Mouse (Mus musculus): ENCODE data around the gene Slc12a6. TPM values are rescaled to one million over a fixed set of nuclear protein-coding genes. Genes with fewer than 3 reads are reported as not detected.

Gene Slc12a6
- polyA plus RNA-seq, 1 experiment from 2014 or later = 9.7 TPM

- Histone ChIP-seq H3K27me3 (replicated peaks; ENCODE audit: low read depth, poor library complexity, severe bottlenecking) (no peaks in the 10 kb centered on the region), H3K36me3 (replicated peaks) (peaks cover 51% of the 10 kb centered on the region), H3K4me1 (no peaks in the 10 kb centered on the region), H3K27ac (replicated peaks) (no peak overlapping the region), H3K4me3 (no peak overlapping the region), H3K9me3 (no peaks in the 10 kb centered on the region)
- 90% methylated on average over 7 of the region's 7 CpGs for WGBS
- DNase-seq (ENCODE audit: low spot score) = no peak
Measured at GRCm38 (mm10) chr2:112353685-112354455, 88.2 kb downstream of the Slc12a6 start.

- WGBS = 82% methylated on average over 2 of the region's 2 CpGs
- Histone ChIP-seq H3K27me3 (replicated peaks; ENCODE audit: low read depth, poor library complexity, severe bottlenecking) (no peaks in the 10 kb centered on the region), H3K27ac (replicated peaks) (no peak overlapping the region), H3K9me3 (no peaks in the 10 kb centered on the region), H3K36me3 (replicated peaks) (peaks cover 85% of the 10 kb centered on the region), H3K4me3 (no peak overlapping the region), H3K4me1 (no peaks in the 10 kb centered on the region)
- no peak for DNase-seq (ENCODE audit: low spot score)
Measured at GRCm38 (mm10) chr2:112359611-112360010, 94.0 kb downstream of the Slc12a6 start.

- WGBS = 93% methylated on average over 12 of the region's 12 CpGs
Measured at GRCm38 (mm10) chr2:112360012-112360780, 94.6 kb downstream of the Slc12a6 start.

DNA sequence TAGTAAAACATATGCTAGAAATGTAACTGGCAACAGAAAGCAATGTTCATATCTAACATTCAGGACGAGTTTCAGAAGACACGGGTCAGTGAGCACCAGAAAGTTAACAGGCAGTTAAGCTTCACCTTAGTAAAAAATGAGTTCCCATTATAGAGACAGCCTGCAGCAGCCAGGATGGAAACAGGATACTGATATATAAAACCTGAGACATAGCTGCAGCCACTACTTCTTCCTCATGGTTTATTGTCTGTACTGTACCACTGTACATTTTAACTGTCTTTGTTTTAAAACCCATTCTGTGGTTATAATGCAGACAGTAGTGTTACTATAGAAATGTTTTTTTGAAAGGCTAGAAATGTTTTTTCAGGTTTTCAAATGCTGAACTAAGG is 95.2 kb downstream of the Slc12a6 start:
- Histone ChIP-seq H3K27ac (replicated peaks) (no peak overlapping the region), H3K36me3 (replicated peaks) (peaks cover 91% of the 10 kb centered on the region), H3K9me3 (no peaks in the 10 kb centered on the region), H3K4me1 (no peaks in the 10 kb centered on the region), H3K4me3 (no peak overlapping the region), H3K27me3 (replicated peaks; ENCODE audit: low read depth, poor library complexity, severe bottlenecking) (no peaks in the 10 kb centered on the region)
- 86% methylated on average over 2 of the region's 2 CpGs for WGBS
- DNase-seq (ENCODE audit: low spot score) = no peak

More at GRCm38 (mm10) chr2:112360012-112360780, 94.6 kb downstream of the Slc12a6 start:
- DNase-seq (ENCODE audit: low spot score) = no peak
- H3K27ac ChIP-seq (replicated peaks) = no peak overlapping the region
- no peak overlapping the region for H3K4me3 ChIP-seq
- H3K36me3 ChIP-seq (replicated peaks) = peaks cover 89% of the 10 kb centered on the region
- H3K9me3 ChIP-seq = no peaks in the 10 kb centered on the region
- no peaks in the 10 kb centered on the region for H3K27me3 ChIP-seq (replicated peaks; ENCODE audit: low read depth, poor library complexity, severe bottlenecking)
- H3K4me1 ChIP-seq = no peaks in the 10 kb centered on the region

DNA sequence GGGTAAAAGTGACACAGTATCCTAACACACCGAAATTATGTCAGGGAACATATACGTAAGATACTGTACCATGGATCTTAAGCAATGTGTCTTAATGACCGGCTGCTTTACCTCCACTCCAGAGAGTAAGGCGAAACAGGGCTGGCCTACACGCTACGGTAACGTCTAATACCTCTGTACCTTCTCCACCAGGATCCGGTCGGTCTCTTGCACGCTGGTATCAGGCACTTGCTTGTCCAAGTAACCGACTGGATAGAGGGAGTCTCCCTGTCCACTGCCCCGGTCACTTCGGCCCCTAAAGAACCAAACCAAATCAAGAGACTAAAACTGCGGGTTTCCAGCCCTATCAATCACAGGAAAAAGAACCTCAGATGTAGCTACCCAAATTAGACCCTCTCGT is 101.6 kb downstream of the Slc12a6 start:
- H3K27ac ChIP-seq (replicated peaks) = peak overlapping the region; percentile 89

DNA sequence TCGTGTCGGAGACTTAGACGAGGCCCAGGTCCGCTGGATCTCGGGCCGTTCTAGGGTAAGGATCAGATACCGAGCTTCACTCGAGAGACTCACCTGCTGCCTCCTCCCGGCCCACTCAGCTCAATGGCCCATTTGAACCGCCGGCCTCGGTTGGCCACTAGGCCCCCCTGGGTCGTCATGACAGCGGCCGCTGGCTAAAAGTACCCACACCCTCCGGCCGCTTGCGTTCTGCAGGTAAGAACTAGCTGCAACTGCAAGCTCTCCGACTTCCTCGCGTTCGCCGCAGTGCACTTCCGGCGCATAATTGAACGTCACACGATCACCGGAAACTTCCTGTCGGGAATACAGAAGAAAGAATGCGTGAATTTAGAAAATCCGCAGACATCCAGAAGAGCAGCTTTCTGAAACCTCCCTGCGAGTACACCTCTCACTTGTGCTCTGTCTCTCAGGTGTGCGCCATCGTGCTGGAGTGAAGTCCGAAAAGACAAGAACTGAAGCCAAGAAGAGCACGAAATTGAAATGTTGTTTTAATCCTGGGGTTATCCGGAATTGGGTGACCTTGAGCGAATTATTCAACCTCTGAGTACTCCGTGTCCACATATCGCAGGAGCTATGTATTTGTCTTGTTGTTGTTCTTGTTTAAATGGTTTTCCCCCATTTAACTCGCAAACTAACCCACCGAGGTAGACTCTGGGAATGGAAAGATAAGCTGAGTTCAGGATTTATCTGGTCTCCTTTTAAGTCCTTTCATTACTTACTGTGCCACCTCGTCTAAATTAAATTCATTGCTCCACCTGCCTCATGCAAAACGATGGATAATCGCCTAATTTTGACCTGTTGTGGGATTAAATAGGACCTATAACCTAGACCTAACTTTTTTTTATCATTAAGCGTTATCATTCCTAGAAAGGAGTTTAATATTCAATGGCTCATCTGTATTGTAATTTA is 102.4 kb downstream of the Slc12a6 start, which contains the start of gene Emc4:
Gene Emc4, minus strand, starts transcription at position 302 of the 948 bp plus-strand sequence.
- DNase-seq (ENCODE audit: low spot score) = peak; percentile 93
- H3K27me3 ChIP-seq (replicated peaks; ENCODE audit: low read depth, poor library complexity, severe bottlenecking) = no peaks in the 10 kb centered on the region
- WGBS = 2% methylated on average over 46 of the region's 46 CpGs
- peaks cover 23% of the 10 kb centered on the region for H3K36me3 ChIP-seq (replicated peaks)
- H3K4me1 ChIP-seq = peaks cover 20% of the 10 kb centered on the region
- peak within 1 kb of the TSS; percentile 89 for H3K27ac ChIP-seq (replicated peaks)
- peak within 1 kb of the TSS; percentile 94 for H3K4me3 ChIP-seq
- no peaks in the 10 kb centered on the region for H3K9me3 ChIP-seq

More for the DNA sequence above, 101.6 kb downstream of the Slc12a6 start:
- no peaks in the 10 kb centered on the region for H3K27me3 ChIP-seq (replicated peaks; ENCODE audit: low read depth, poor library complexity, severe bottlenecking)
- H3K9me3 ChIP-seq = no peaks in the 10 kb centered on the region
- WGBS = 22% methylated on average over 15 of the region's 15 CpGs
- peaks cover 20% of the 10 kb centered on the region for H3K4me1 ChIP-seq
- DNase-seq (ENCODE audit: low spot score) = peak; percentile 11
- peak overlapping the region; percentile 94 for H3K4me3 ChIP-seq
- H3K36me3 ChIP-seq (replicated peaks) = peaks cover 29% of the 10 kb centered on the region

- H3K4me3 ChIP-seq = no peak overlapping the region
- H3K27me3 ChIP-seq (replicated peaks; ENCODE audit: low read depth, poor library complexity, severe bottlenecking) = no peaks in the 10 kb centered on the region
- peaks cover 20% of the 10 kb centered on the region for H3K4me1 ChIP-seq
- 76% methylated on average over 5 of the region's 5 CpGs for WGBS
- peaks cover 4% of the 10 kb centered on the region for H3K36me3 ChIP-seq (replicated peaks)
- no peak for DNase-seq (ENCODE audit: low spot score)
- no peak overlapping the region for H3K27ac ChIP-seq (replicated peaks)
- no peaks in the 10 kb centered on the region for H3K9me3 ChIP-seq
Measured at GRCm38 (mm10) chr2:112369941-112370340, 104.3 kb downstream of the Slc12a6 start.

- no peaks in the 10 kb centered on the region for H3K9me3 ChIP-seq
- H3K27ac ChIP-seq (replicated peaks) = no peak overlapping the region
- WGBS = 62% methylated on average over 4 of the region's 4 CpGs
- no peaks in the 10 kb centered on the region for H3K27me3 ChIP-seq (replicated peaks; ENCODE audit: low read depth, poor library complexity, severe bottlenecking)
- no peak overlapping the region for H3K4me3 ChIP-seq
- no peak for DNase-seq (ENCODE audit: low spot score)
- H3K36me3 ChIP-seq (replicated peaks) = no peaks in the 10 kb centered on the region
- H3K4me1 ChIP-seq = peaks cover 7% of the 10 kb centered on the region; the same call in 1 of the 2 replicates
Measured at GRCm38 (mm10) chr2:112373141-112373540, 107.5 kb downstream of the Slc12a6 start.

DNA sequence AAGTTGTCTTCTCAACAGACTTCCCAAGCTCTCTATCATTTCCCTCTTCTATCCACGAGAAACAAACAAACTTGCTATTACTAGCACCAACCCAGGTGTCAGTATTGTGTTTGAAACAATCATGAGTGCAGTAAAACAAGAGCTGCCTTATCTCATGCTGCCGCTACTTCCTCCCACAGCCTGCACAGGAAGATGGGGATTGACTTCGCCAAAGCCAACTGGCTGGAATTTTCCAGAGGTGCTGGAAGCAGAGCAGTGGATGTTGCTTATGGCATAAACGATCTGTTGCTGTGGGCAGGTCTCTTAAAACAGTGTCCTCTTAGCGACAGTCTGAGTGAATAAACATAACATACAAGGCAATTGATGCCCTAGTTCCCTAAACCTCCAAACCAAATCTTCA is 109.0 kb downstream of the Slc12a6 start:
- no peak for DNase-seq (ENCODE audit: low spot score)
- WGBS = 64% methylated on average over 5 of the region's 5 CpGs
- H3K4me1 ChIP-seq = no peaks in the 10 kb centered on the region

DNA sequence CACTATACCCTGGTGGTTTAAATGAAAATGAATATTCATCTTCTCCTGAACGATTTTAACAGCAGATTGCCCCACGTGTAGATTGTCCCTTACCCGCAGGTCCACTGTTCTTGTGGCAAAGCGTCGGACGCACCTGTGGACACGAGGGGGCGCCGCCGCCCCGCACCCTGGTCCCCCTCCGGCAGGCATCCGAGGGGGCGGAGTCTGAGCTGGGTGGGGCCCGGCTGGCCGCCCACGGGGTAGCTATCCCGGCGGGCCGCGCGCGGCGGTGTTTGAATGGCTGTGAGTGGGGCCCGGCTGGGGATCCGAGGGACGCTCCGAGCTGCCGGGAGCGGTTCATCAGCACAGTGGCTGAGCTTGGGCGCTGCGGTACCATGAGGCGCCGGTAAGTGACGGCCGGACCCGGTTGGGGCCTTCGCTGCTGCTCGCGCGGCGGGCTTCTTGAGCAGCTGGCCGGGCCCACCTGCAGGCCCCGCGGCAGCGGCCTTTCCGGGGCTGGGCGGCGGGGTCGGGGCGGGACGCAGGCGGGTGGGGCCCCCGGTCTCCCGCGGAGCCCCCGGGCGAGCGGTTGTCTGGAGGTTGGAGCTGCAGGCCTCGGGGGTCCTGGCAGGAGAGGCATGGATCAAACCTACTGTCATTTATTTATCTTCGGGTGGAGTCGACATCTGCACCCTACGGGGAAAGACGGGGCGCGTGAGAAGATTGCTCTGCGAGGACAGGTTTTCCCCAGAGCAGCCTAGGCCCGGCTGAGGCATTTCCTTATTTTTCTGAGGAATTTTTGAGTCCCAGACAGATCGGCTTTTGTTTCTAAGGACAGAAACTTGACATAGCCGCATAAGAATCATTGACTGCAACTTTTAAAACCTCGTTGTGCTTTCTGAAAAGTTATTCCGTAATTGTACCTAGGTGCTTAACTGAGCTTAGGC is 113.6 kb downstream of the Slc12a6 start, which contains the start of gene Katnbl1:
Gene Katnbl1, plus strand, starts transcription at position 239 of the 926 bp plus-strand sequence.
- no peaks in the 10 kb centered on the region for H3K27me3 ChIP-seq (replicated peaks; ENCODE audit: low read depth, poor library complexity, severe bottlenecking)
- peaks cover 10% of the 10 kb centered on the region for H3K4me1 ChIP-seq
- peak within 1 kb of the TSS; percentile 98 for H3K4me3 ChIP-seq
- under 1% methylated on average over 72 of the region's 72 CpGs for WGBS
- H3K36me3 ChIP-seq (replicated peaks) = peaks cover 7% of the 10 kb centered on the region; the same call in 1 of the 2 replicates
- H3K27ac ChIP-seq (replicated peaks) = peak within 1 kb of the TSS; percentile 97
- peak; percentile 96 for DNase-seq (ENCODE audit: low spot score)
- H3K9me3 ChIP-seq = no peaks in the 10 kb centered on the region

More for the DNA sequence above, 109.0 kb downstream of the Slc12a6 start:
- Histone ChIP-seq H3K4me3 (no peak overlapping the region), H3K9me3 (no peaks in the 10 kb centered on the region), H3K27ac (replicated peaks) (no peak overlapping the region), H3K36me3 (replicated peaks) (no peaks in the 10 kb centered on the region), H3K27me3 (replicated peaks; ENCODE audit: low read depth, poor library complexity, severe bottlenecking) (no peaks in the 10 kb centered on the region)

DNA sequence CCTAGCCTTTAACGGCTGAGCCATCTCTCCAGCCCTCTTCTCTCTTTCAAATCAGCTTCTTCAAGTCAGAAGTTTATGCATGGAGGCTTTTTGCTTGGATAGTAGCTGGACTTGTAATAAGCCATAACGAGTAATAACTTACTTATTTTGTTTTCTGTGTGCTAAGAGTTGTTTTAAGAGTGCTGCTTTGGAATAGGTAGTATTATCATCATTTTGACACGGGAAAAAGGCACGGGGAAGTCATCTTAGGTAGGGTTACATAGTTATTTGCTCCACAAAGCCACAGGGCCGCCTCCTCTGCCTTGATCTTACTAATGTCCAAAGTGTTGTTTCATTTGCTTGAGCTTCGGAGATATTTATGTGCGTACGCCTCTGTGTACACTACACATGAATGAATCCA is 114.5 kb downstream of the Slc12a6 start:
- no peak for DNase-seq (ENCODE audit: low spot score)
- whole genome bisulfite sequencing = 63% methylated on average over 8 of the region's 8 CpGs
- peak overlapping the region; percentile 97 for H3K27ac ChIP-seq (replicated peaks)
- no peaks in the 10 kb centered on the region for H3K9me3 ChIP-seq
- H3K4me3 ChIP-seq = peak overlapping the region; percentile 98
- peaks cover 7% of the 10 kb centered on the region; the same call in 1 of the 2 replicates for H3K36me3 ChIP-seq (replicated peaks)
- H3K27me3 ChIP-seq (replicated peaks; ENCODE audit: low read depth, poor library complexity, severe bottlenecking) = no peaks in the 10 kb centered on the region
- peaks cover 10% of the 10 kb centered on the region for H3K4me1 ChIP-seq

Measured in embryonic facial prominence, embryonic 10.5 days (tissue).